Mouse (Mus musculus) 3T3-L1 (cell line): ENCODE data around the gene Tmem238.
"Not testable (repeated sequence)": the region's sequence is repeated elsewhere in the genome, so short reads cannot be mapped to it uniquely, and the experiment has no call there.

ENCODE experiments used
- DNase-seq: peaks from one replicate; pipeline ENCODE4 v3.0.0-alpha.2; 2015; ENCODE audit warnings: low read depth, low spot score

Gene Tmem238

GRCm38 (mm10) chr7:4789436-4789935 lies at the start of gene Tmem238:
TSS of gene Tmem238 (minus strand) at chr7:4789656.
- DNase-seq = no peak

GRCm38 (mm10) chr7:4837639-4838038 lies 48.2 kb upstream of the Tmem238 start:
- DNase-seq = no peak

- DNase-seq = no peak
Measured at GRCm38 (mm10) chr7:4836351-4836792, 46.9 kb upstream of the Tmem238 start.

GRCm38 (mm10) chr7:4835631-4836327 lies 46.3 kb upstream of the Tmem238 start:
- no peak for DNase-seq

GRCm38 (mm10) chr7:4830476-4830875 lies 41.0 kb upstream of the Tmem238 start:
- DNase-seq = no peak

GRCm38 (mm10) chr7:4825365-4825764 lies 35.9 kb upstream of the Tmem238 start:
- DNase-seq = no peak

GRCm38 (mm10) chr7:4822162-4822907 lies 32.9 kb upstream of the Tmem238 start:
- DNase-seq = no peak

GRCm38 (mm10) chr7:4821690-4822089 lies 32.2 kb upstream of the Tmem238 start:
- no peak for DNase-seq

- DNase-seq = not testable (repeated sequence)
Measured at GRCm38 (mm10) chr7:4820925-4821324, 31.5 kb upstream of the Tmem238 start.

- DNase-seq = no peak
Measured at GRCm38 (mm10) chr7:4816559-4816958, 27.1 kb upstream of the Tmem238 start.

- no peak for DNase-seq
Measured at GRCm38 (mm10) chr7:4813105-4813791, 23.8 kb upstream of the Tmem238 start.

- peak; percentile 100 for DNase-seq
Measured at GRCm38 (mm10) chr7:4812303-4813104, 23.0 kb upstream of the Tmem238 start, which contains the start of gene Ube2s. TSS of gene Ube2s (minus strand) at chr7:4812590.

GRCm38 (mm10) chr7:4811842-4812302 lies 22.4 kb upstream of the Tmem238 start:
- no peak for DNase-seq

GRCm38 (mm10) chr7:4811131-4811530 lies 21.7 kb upstream of the Tmem238 start:
- DNase-seq = not testable (repeated sequence)

- DNase-seq = peak; percentile 76
Measured at GRCm38 (mm10) chr7:4806716-4807115, 17.3 kb upstream of the Tmem238 start.

GRCm38 (mm10) chr7:4802247-4802646 lies 12.8 kb upstream of the Tmem238 start:
- no peak for DNase-seq

- peak; percentile 79 for DNase-seq
Measured at GRCm38 (mm10) chr7:4795767-4796433, 6.4 kb upstream of the Tmem238 start.

GRCm38 (mm10) chr7:4794631-4795168 lies 5.2 kb upstream of the Tmem238 start:
- DNase-seq = no peak

- no peak for DNase-seq
Measured at GRCm38 (mm10) chr7:4793674-4794073, 4.2 kb upstream of the Tmem238 start.

- DNase-seq = not testable (repeated sequence)
Measured at GRCm38 (mm10) chr7:4793248-4793647, 3.8 kb upstream of the Tmem238 start.
